Mouse (Mus musculus) embryonic fibroblast, embryonic 13.5 days (primary cell): ENCODE data around the gene Dynll2.

Source experiments
- CTCF ChIP-seq: IDR thresholded peaks from 2 replicates; pipeline ENCODE4 v1.5.1; 2011; ENCODE audit warnings: mild to moderate bottlenecking, control low read depth, low read length, moderate library complexity, borderline replicate concordance; ENCODE audit not compliant: insufficient read depth
- POLR2A ChIP-seq: IDR thresholded peaks from 2 replicates; pipeline ENCODE4 v1.6.1; 2011; ENCODE audit warnings: low read depth, mild to moderate bottlenecking, control low read depth, low read length, moderate library complexity

DNA sequence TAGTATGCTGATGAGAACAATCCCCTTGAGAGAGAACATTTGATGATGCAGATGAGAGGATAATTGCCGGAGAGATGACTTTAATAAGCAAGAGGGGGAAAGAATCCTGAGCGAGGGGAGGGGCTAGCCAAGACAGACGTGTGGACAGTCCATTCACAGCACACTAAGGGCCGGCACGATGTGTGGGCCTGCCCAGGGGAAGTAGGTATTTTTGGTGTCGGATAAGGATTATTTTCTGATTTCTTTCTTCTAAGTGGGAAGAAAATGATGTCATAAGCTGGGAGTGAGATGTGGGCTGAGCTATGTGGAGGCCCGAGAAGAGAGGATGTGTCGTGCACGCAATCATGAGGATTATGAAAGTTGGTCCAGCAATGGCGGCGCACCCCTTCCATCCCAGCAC, 27.8 kb upstream of the Dynll2 start:
- TF ChIP-seq CTCF (no peak), POLR2A (no peak)
